8 mouse cellular contexts compared by ENCODE assay signal in genomic region chr7:16048164-16048564, GRCm38 (mm10). TPM values are rescaled to one million over a fixed set of nuclear protein-coding genes. Genes with fewer than 3 reads are reported as not detected.
DNase-seq lines count a peak whose midpoint lies in the region; ATAC-seq and TF ChIP-seq lines count a peak whose summit lies in the region.

No protein-coding gene starts in this region.

- H3K4me3 ChIP-seq in bone marrow macrophage, adult 2 months (ENCODE audit: insufficient read depth, low read length): peak overlapping the region; percentile 88
- peak overlapping the region; percentile 76 for H3K4me3 ChIP-seq in embryonic fibroblast, embryonic 13.5 days (ENCODE audit: insufficient read depth, low read length)
- peak overlapping the region; percentile 87 for H3K4me3 ChIP-seq in kidney, embryonic 14.5 days (ENCODE audit: low read length)

- peak overlapping the region; percentile 96 for H3K9ac ChIP-seq in kidney, embryonic 14.5 days (ENCODE audit: low read depth, low read length)

- no peaks in the 10 kb centered on the region for H3K9me3 ChIP-seq in kidney, embryonic 14.5 days (ENCODE audit: control insufficient read depth, low read length)

- DNase-seq in A20 (ENCODE audit: low read depth, low spot score) (peak; percentile 99), liver (peak; percentile 98)
- DNase-seq in heart, adult 9 months (ENCODE audit: low spot score in 2 of 2): peak; percentile 98 to 99
- peak; percentile 98 for DNase-seq in spleen, postnatal 4 days (ENCODE audit: low spot score in 2 of 2)

- WGBS in kidney, embryonic 14.5 days: under 1% methylated on average over 18 of the region's 20 CpGs

- ATAC-seq in kidney, embryonic 14.5 days (ENCODE audit: low FRiP score, low TSS enrichment): peak; percentile 83
- ATAC-seq in monocyte, adult 5-6 weeks (replicated peaks; ENCODE audit: insufficient number of reproducible peaks, low FRiP score, low TSS enrichment, poor library complexity, severe bottlenecking): peak; percentile 72

- H3K4me2 ChIP-seq in kidney, embryonic 14.5 days (replicated peaks; ENCODE audit: low read depth, low read length): peak overlapping the region; percentile 82

- H3K4me1 ChIP-seq in bone marrow macrophage, adult 2 months (ENCODE audit: control insufficient read depth, insufficient read depth, low read length): peaks cover 38% of the 10 kb centered on the region
- H3K4me1 ChIP-seq in embryonic fibroblast, embryonic 13.5 days (ENCODE audit: control insufficient read depth, insufficient read depth, low read length): peaks cover 15% of the 10 kb centered on the region
- H3K4me1 ChIP-seq in kidney, embryonic 14.5 days (ENCODE audit: control insufficient read depth, insufficient read depth, low read length): peaks cover 39% of the 10 kb centered on the region

- H3K27me3 ChIP-seq in kidney, embryonic 14.5 days (ENCODE audit: control insufficient read depth, insufficient read depth, low read length): no peaks in the 10 kb centered on the region

- H3K36me3 ChIP-seq in kidney, embryonic 14.5 days (ENCODE audit: control insufficient read depth, insufficient read depth, low read length): no peaks in the 10 kb centered on the region

- TF ChIP-seq POLR2A in bone marrow macrophage, adult 2 months (IDR thresholded peaks at IDR 0.05; ENCODE audit: borderline replicate concordance, low read depth, low read length): no peak; the same call in 1 of the 2 replicates
- TF ChIP-seq POLR2A in embryonic fibroblast, embryonic 13.5 days (IDR thresholded peaks at IDR 0.05; ENCODE audit: low read depth, low read length): peak; percentile 98

- no peak for TF ChIP-seq CTCF in bone marrow macrophage, adult 2 months (IDR thresholded peaks at IDR 0.05; ENCODE audit: low read depth, low read length)
- TF ChIP-seq CTCF in embryonic fibroblast, embryonic 13.5 days (IDR thresholded peaks at IDR 0.05; ENCODE audit: borderline replicate concordance, insufficient read depth, low read length): no peak

- H3K27ac ChIP-seq in bone marrow macrophage, adult 2 months (ENCODE audit: insufficient read depth, low read depth, low read length): peak overlapping the region; percentile 93
- H3K27ac ChIP-seq in embryonic fibroblast, embryonic 13.5 days (ENCODE audit: insufficient read depth, low read length): peak overlapping the region; percentile 48
- H3K27ac ChIP-seq in kidney, embryonic 14.5 days (ENCODE audit: low read depth, low read length): peak overlapping the region; percentile 97

RNA-seq across cellular contexts. Expression of gene Bicra, which starts 0.4 kb away (rescaled TPM):
- polyA plus RNA-seq in bone marrow macrophage, adult 2 months (2012; ENCODE audit: insufficient read depth, insufficient read length, missing spikeins): 22.1 and 35.5 TPM in 2 replicates
- polyA plus RNA-seq in embryonic fibroblast, embryonic 13.5 days (2011; ENCODE audit: insufficient read length, low read depth, missing spikeins): 10.8 and 12.1 TPM in 2 replicates
- 6.9 and 10.0 TPM in 2 replicates for polyA plus RNA-seq in kidney, embryonic 14.5 days (2014; fragmentation: Nextera tagmentation; extraction: Ambion mirVana)
- total RNA-seq in monocyte, adult 5-6 weeks (2017): 2.2 to 10.0 TPM (median 2.6 TPM) in 3 replicates

RNA-seq across cellular contexts. Expression of gene Zfp541, which starts 13.4 kb away (rescaled TPM):
- 0.20 and 0.48 TPM in 2 replicates for polyA plus RNA-seq in bone marrow macrophage, adult 2 months (2012; ENCODE audit: insufficient read depth, insufficient read length, missing spikeins)
- not detected in 2 replicates for polyA plus RNA-seq in embryonic fibroblast, embryonic 13.5 days (2011; ENCODE audit: insufficient read length, low read depth, missing spikeins)
- polyA plus RNA-seq in kidney, embryonic 14.5 days (2014; fragmentation: Nextera tagmentation; extraction: Ambion mirVana): 0.04 and 0.07 TPM in 2 replicates
- 0.11 to 0.29 TPM in 2 of 3 replicates, not detected in the other for total RNA-seq in monocyte, adult 5-6 weeks (2017)

RNA-seq across cellular contexts. Expression of gene Napa, which starts 50.1 kb away (rescaled TPM):
- polyA plus RNA-seq in bone marrow macrophage, adult 2 months (2012; ENCODE audit: insufficient read depth, insufficient read length, missing spikeins): 187 and 189 TPM in 2 replicates
- 150 and 185 TPM in 2 replicates for polyA plus RNA-seq in embryonic fibroblast, embryonic 13.5 days (2011; ENCODE audit: insufficient read length, low read depth, missing spikeins)
- 179 and 188 TPM in 2 replicates for polyA plus RNA-seq in kidney, embryonic 14.5 days (2014; fragmentation: Nextera tagmentation; extraction: Ambion mirVana)
- total RNA-seq in monocyte, adult 5-6 weeks (2017): 46.6 to 76.8 TPM (median 71.5 TPM) in 3 replicates

Comparison
In these comparisons a context has a peak if more than half of its experiments do, and no peak if none do; other contexts are left out.
1. Peak in every context shown above with its lines: DNase-seq, ATAC-seq, H3K4me3 ChIP-seq and H3K27ac ChIP-seq.